Mouse (Mus musculus): ENCODE data around the gene Dusp18. TPM values are rescaled to one million over a fixed set of nuclear protein-coding genes. Genes with fewer than 3 reads are reported as not detected.
A peak's percentile ranks its signal among the peaks of the same experiment; 100 is the strongest.

Dusp18 gene
- polyA plus RNA-seq, 1 experiment: 2.2 TPM

DNA sequence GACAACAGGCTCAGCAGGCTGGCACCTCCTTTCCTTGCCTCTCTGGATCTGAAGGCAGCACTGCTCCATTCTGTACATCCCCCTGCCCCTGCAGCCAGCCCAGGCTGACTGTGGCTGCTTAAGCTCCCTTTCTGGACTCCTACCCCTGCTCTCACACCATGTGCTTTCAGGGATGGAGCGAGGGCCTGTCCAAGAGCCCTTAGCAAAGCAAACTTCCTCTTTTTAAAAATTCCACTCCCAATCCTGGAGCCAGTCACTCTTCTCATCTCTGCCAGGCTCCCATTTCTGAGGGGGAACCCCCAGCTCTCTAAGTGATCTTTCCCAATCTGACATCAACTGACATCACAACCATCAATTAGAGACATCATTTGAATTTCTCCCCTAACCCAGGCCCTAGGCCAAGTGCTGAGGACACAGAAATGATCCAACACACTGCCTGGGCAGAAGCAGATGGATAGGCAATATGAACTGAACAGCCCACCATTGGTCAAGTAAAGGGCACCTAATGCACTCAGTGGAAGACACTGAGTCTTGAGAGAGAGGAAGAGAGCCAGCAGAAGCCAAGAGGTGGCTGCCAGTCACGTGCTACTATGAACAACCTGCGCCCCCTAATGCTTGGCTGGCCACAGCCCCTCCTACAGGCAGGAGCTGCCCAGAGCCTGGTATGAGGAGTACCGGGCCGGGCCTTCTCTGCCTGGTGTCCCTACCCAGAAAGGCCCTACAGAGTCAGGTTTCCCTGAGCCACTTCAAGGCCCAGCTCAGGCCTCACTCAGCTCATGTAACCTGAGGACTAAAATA, 15.7 kb downstream of the Dusp18 start:
- TF ChIP-seq CTCF (IDR thresholded peaks at IDR 0.05; ENCODE audit: low read depth, low read length): no peak
- peaks cover 34% of the 10 kb centered on the region for H3K4me1 ChIP-seq (ENCODE audit: control insufficient read depth, insufficient read depth, low read length)
- peak overlapping the region; percentile 76 for H3K4me3 ChIP-seq (ENCODE audit: insufficient read depth, low read length)
- H3K27ac ChIP-seq (ENCODE audit: insufficient read depth, low read depth, low read length): peak overlapping the region; percentile 79

DNA sequence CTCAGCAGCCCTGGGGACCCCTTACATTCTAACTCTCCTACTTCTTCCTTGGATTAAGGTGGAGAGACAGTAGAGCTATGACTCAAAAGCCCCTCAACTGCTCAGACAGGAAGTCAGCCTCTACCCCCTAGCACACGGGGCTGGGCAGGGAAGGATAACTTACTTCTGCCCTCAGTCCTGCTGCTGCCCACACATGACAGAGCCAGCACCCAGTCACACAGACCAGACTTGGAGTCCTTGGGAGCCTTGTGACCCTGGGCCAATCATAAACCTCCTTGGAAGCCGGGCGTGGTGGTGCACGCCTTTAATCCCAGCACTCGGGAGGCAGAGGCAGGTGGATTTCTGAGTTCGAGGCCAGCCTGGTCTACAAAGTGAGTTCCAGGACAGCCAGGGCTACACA, 16.4 kb downstream of the Dusp18 start:
- Histone ChIP-seq H3K4me3 (ENCODE audit: insufficient read depth, low read length) (peak overlapping the region; percentile 76), H3K4me1 (ENCODE audit: control insufficient read depth, insufficient read depth, low read length) (peaks cover 35% of the 10 kb centered on the region), H3K27ac (ENCODE audit: insufficient read depth, low read depth, low read length) (peak overlapping the region; percentile 79)

DNA sequence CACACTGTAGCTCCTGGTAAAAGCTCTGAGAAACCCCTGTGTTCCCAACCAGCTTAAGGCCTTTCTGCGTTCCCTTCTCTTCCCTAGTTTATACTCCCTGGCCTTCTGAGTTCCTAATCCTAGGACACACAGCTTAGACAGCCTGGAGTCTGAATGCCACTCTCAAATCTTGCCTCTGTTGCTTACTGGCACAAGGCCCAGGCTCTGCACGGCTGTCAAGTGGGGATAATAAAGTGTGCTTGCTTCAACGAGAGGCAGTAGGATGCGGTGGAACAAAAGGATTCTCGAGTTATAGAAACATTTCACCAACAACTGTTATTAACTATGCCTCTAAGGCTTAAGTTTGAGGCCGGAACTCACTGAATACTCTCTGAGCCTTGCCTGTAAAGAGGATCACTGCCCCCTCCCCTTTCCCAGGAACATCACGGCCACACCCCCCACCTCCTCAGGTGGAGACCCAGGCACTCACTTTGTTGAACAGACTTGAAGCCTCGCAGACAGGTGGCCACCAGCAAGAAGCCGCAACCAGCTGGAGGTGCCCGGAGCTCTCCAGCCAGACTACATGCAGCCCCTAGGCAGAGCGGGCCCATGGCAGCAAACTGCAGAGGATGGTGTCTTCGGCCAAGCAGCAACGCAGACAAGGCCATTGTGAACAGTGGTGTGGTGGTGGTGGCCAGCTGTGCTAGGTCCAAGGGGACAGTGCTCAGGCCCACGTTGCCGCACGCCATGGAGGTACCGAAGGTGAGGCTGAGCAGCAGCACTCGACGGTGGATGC, 17.2 kb downstream of the Dusp18 start:
- Histone ChIP-seq H3K27ac (ENCODE audit: insufficient read depth, low read depth, low read length) (peak overlapping the region; percentile 70), H3K4me1 (ENCODE audit: control insufficient read depth, insufficient read depth, low read length) (peaks cover 35% of the 10 kb centered on the region)
- no peak for TF ChIP-seq CTCF (IDR thresholded peaks at IDR 0.05; ENCODE audit: low read depth, low read length)
- TF ChIP-seq POLR2A (IDR thresholded peaks at IDR 0.05; ENCODE audit: borderline replicate concordance, low read depth, low read length): no peak

DNA sequence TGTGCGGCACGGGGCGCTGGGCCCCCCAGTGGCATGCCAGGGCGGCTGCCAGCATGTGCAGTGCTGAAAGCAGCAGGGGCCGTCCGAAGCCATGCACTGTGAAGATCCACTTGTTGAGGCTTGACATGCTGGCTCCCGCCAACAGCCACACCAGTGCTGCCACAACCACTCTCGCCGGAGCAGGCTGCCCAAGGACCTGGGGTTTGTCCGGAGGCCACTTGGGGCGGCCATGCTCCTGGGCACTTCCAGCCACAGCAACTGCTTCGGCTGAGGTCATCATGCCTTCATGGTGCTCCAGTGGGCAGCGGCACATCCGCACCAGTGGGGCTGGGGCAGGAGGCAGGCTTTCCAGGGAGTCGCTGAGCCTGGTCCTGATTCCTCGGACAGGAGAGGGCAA, 17.8 kb downstream of the Dusp18 start:
- Histone ChIP-seq H3K4me3 (ENCODE audit: insufficient read depth, low read length) (peak overlapping the region; percentile 76), H3K4me1 (ENCODE audit: control insufficient read depth, insufficient read depth, low read length) (peaks cover 35% of the 10 kb centered on the region), H3K27ac (ENCODE audit: insufficient read depth, low read depth, low read length) (peak overlapping the region; percentile 70)
- TF ChIP-seq POLR2A (IDR thresholded peaks at IDR 0.05; ENCODE audit: borderline replicate concordance, low read depth, low read length) (no peak), CTCF (IDR thresholded peaks at IDR 0.05; ENCODE audit: low read depth, low read length) (no peak)

More for the DNA sequence above, 17.2 kb downstream of the Dusp18 start:
- H3K4me3 ChIP-seq (ENCODE audit: insufficient read depth, low read length): peak overlapping the region; percentile 76

DNA sequence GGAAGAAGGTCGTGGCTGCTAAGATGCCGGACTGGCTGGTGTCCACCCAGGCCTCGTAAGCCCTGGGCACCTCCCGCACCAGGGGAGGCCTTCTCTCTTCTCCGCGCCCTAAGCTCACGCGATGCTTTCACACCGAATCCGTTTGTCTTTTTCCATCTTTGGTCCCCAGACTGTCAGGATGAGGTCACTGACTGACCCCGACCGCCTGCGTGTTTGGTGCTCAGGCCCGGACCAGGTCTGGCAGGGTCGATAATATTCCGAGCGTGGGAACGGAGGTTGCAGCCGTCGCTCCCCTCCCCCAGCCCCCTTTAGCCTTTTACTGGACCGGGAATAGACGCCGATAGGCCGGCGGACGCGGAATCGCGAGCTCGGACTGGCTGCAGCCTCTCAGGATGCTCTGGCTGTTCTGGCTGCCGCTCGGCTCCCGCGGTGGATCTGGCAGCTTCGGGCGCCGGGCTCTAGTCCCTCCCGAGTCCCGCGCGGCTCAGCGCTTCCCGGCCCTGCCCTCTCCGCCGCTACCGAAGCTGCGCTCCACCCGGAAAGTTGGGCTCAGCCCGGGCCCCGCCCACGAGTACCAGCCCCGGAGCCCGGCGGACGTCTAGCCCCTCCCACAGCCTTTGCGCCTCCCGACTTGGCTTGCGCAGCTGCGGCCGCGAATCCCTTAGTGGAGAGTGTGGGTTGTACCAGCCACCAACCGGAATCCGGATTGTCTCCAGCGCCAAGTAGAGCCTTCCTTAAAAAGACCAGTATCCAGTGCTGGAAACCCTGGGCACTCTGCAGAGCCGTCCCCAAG, 18.5 kb downstream of the Dusp18 start:
- Histone ChIP-seq H3K4me1 (ENCODE audit: control insufficient read depth, insufficient read depth, low read length) (peaks cover 34% of the 10 kb centered on the region), H3K4me3 (ENCODE audit: insufficient read depth, low read length) (peak overlapping the region; percentile 76), H3K27ac (ENCODE audit: insufficient read depth, low read depth, low read length) (peak overlapping the region; percentile 88)
- TF ChIP-seq POLR2A (IDR thresholded peaks at IDR 0.05; ENCODE audit: borderline replicate concordance, low read depth, low read length) (no peak), CTCF (IDR thresholded peaks at IDR 0.05; ENCODE audit: low read depth, low read length) (no peak)

DNA sequence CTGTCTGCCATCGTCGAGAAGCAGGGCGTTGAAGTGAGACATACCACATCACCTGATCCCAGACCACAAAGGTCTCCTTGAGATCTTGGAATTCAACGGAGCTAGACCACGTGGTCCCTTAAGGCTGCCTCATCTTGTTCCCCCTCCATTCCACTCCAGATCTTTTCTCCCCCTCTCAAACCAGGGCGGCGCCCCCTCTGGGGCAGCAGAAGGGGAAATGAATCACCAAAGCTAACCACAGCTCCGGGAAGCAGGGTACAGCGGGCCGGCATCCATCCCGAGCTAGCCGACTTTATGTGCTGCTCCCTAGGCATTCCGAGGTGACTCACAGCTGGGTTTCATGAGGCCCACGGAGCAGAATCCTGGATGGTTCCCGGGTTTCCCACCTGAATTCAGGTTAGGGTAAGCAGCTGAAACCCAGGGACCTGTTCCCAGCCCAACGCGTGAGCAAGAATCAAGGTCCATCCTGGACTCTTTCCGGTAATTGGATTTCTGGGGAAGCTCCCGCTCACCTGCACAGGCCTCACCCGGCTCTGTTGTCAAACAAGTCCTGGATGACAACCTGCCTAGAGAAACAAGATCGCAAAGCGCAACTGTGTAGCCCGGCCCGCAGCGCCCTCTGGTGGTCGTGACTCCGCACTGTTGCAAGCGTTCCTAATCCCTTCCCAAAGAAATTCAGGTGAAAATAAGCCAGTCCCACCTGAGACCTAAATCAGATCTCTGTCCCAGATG, 19.2 kb downstream of the Dusp18 start, which contains the start of gene Slc35e4:
TSS of gene Slc35e4 (minus strand) at position 556 of the 732 bp plus-strand sequence.
- H3K4me1 ChIP-seq (ENCODE audit: control insufficient read depth, insufficient read depth, low read length): peaks cover 26% of the 10 kb centered on the region
- peak within 1 kb of the TSS; percentile 76 for H3K4me3 ChIP-seq (ENCODE audit: insufficient read depth, low read length)
- peak within 1 kb of the TSS; percentile 88 for H3K27ac ChIP-seq (ENCODE audit: insufficient read depth, low read depth, low read length)
- TF ChIP-seq POLR2A (IDR thresholded peaks at IDR 0.05; ENCODE audit: borderline replicate concordance, low read depth, low read length) (no peak), CTCF (IDR thresholded peaks at IDR 0.05; ENCODE audit: low read depth, low read length) (peak; percentile 95)

DNA sequence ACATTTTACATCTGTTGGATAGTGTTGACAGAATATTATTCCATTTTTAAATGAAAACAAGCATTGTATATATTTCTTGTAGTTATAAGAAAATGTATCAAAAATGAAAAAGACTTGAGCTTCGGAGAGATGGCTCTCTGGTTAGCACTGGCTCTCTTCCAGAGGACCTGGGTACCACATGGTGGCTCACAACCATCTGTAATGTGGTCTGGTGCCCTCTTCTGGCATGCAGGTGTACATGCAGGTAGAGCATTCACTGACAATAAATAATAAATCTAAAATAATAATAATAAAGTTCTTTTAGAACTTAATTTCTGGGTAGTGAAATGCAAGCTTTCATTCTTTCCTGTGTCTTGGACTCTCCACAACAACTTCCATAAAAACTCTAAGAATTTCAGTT, 23.7 kb downstream of the Dusp18 start:
- no peak overlapping the region for H3K4me3 ChIP-seq (ENCODE audit: insufficient read depth, low read length)
- TF ChIP-seq CTCF (IDR thresholded peaks at IDR 0.05; ENCODE audit: low read depth, low read length) (0 out of 2 replicates have a peak, but pooled peaks have one; percentile 9), POLR2A (IDR thresholded peaks at IDR 0.05; ENCODE audit: borderline replicate concordance, low read depth, low read length) (no peak)
- H3K4me1 ChIP-seq (ENCODE audit: control insufficient read depth, insufficient read depth, low read length): peaks cover 4% of the 10 kb centered on the region; the same call in 1 of the 2 replicates
- no peak overlapping the region for H3K27ac ChIP-seq (ENCODE audit: insufficient read depth, low read depth, low read length)

DNA sequence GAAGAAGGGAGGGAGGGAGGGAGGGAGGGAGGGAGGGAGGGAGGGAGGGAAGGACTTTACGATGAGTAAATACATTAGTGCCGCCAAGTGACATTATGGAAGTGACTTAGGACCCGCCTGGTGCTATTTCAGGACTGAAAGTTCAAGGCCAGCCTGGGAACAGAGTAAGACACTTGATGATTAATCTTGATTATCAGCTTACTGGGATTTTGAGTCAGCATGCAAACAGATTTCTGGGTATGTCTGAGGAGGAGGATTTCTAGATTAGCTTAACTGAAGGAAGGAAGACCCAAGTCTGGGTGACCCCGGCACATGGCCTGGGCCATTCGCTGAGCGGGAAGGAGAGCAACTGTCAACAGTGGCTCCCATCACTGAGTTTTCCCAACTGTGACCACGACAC, 25.4 kb downstream of the Dusp18 start:
- H3K4me1 ChIP-seq (ENCODE audit: control insufficient read depth, insufficient read depth, low read length): peaks cover 3% of the 10 kb centered on the region; the same call in 1 of the 2 replicates
- TF ChIP-seq POLR2A (IDR thresholded peaks at IDR 0.05; ENCODE audit: borderline replicate concordance, low read depth, low read length) (no peak), CTCF (IDR thresholded peaks at IDR 0.05; ENCODE audit: low read depth, low read length) (no peak)
- no peak overlapping the region for H3K4me3 ChIP-seq (ENCODE audit: insufficient read depth, low read length)
- H3K27ac ChIP-seq (ENCODE audit: insufficient read depth, low read depth, low read length): no peak overlapping the region

DNA sequence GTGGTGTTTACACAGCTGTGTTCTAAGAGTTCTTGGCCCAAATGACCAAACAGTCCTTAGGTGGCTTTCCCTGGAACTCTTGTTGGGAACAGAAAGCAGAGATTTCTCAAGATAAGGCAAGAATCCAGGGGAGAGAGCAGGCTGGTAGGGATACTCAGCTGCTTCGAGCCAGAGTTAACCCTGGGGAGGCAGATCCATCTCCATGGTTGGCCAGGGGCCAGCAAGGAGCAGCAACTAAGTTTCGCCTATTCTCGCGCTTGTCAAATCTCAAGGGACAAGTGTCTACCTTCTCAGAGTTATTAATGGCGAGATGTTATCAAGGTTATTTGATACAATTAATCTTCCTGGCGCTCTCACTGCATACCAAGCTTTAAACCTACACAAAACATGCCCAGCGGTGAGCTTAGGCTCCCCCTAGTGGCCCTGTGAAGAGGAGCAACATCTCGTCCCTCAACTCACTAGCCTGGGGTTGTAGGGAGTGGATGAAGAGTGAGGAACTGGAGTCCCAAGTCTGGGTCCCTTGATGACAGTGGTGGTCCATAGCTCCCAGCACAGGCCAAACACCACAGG, 26.3 kb downstream of the Dusp18 start:
- TF ChIP-seq POLR2A (IDR thresholded peaks at IDR 0.05; ENCODE audit: borderline replicate concordance, low read depth, low read length): no peak
- TF ChIP-seq CTCF (IDR thresholded peaks at IDR 0.05; ENCODE audit: low read depth, low read length): peak; percentile 84
- H3K4me3 ChIP-seq (ENCODE audit: insufficient read depth, low read length): no peak overlapping the region
- no peaks in the 10 kb centered on the region for H3K4me1 ChIP-seq (ENCODE audit: control insufficient read depth, insufficient read depth, low read length)
- no peak overlapping the region for H3K27ac ChIP-seq (ENCODE audit: insufficient read depth, low read depth, low read length)
